Comparison of ENCODE assay signal across 3 mouse cellular contexts in the genomic region with DNA sequence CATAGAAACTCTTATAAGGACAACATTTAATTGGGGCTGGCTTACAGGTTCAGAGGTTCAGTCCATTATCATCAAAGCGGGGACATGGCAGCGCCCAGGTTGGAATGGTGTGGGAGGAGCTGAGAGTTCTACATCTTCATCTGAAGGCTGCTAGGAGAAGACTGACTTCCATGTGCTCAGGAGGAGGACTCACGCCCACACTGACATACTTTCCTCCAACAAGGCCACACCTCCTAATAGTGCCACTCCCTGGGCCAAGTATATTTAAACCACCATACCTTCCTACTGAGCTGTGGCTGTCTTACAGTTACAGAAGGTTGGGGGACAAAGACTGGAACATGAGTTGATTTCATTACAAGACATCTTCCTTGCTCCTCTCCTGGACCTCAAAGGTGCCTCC. TPM values are rescaled to one million over a fixed set of nuclear protein-coding genes. Genes with fewer than 3 reads are reported as not detected.
ATAC-seq lines count a peak whose summit lies in the region.
"Not testable (repeated sequence)": the region's sequence is repeated elsewhere in the genome, so short reads cannot be mapped to it uniquely, and the experiment has no call there.
"Had no signal": no experiment of that assay in that cellular context is flagged by ENCODE, and none has a peak within 500 bp of the region (broad histone marks: within the 10 kb centered on the region; RNA-seq: fewer than 3 reads in every experiment).

No protein-coding gene starts in this region.

- H3K27ac ChIP-seq in intestine, embryonic 15.5 days; intestine, embryonic 16.5 days (ENCODE audit: low read length): not testable (repeated sequence)

- not testable (repeated sequence) for H3K4me1 ChIP-seq in intestine, embryonic 15.5 days (replicated peaks); intestine, embryonic 16.5 days (ENCODE audit: control insufficient read depth, insufficient read depth, low read length)

- not testable (repeated sequence) for H3K4me3 ChIP-seq in intestine, embryonic 15.5 days (replicated peaks); intestine, embryonic 16.5 days (ENCODE audit: low read length)

- not testable (repeated sequence) for H3K36me3 ChIP-seq in intestine, embryonic 15.5 days; intestine, embryonic 16.5 days (ENCODE audit: control insufficient read depth, insufficient read depth, low read length)

- peak; percentile 51 for ATAC-seq in intestine, embryonic 15.5 days
- ATAC-seq in intestine, embryonic 16.5 days: 0 out of 2 replicates have a peak, but pooled peaks have one; percentile 65

- H3K4me2 ChIP-seq in intestine, embryonic 15.5 days (replicated peaks); intestine, embryonic 16.5 days (ENCODE audit: low read depth, low read length): not testable (repeated sequence)

- not testable (repeated sequence) for H3K9me3 ChIP-seq in intestine, embryonic 15.5 days; intestine, embryonic 16.5 days (ENCODE audit: control insufficient read depth, low read length)

- H3K9ac ChIP-seq in intestine, embryonic 15.5 days; intestine, embryonic 16.5 days (ENCODE audit: low read depth, low read length): not testable (repeated sequence)

- 82% methylated on average over 3 of the region's 3 CpGs for WGBS in intestine, embryonic 15.5 days
- WGBS in intestine, embryonic 16.5 days: 71% methylated on average over 3 of the region's 3 CpGs

- H3K27me3 ChIP-seq in intestine, embryonic 15.5 days (replicated peaks); intestine, embryonic 16.5 days (replicated peaks; ENCODE audit: control insufficient read depth, insufficient read depth, low read length): not testable (repeated sequence)

RNA-seq across cellular contexts. Expression of a gene that starts 28.8 kb away (rescaled TPM):
- polyA plus RNA-seq in intestine, embryonic 15.5 days (2015; fragmentation: Nextera tagmentation; extraction: Ambion mirVana): 2.0 and 3.1 TPM in 2 replicates
- 2.0 and 2.4 TPM in 2 replicates for polyA plus RNA-seq in intestine, embryonic 16.5 days (2015; fragmentation: Nextera tagmentation; extraction: Ambion mirVana)

RNA-seq across cellular contexts. Expression of a gene that starts 34.3 kb away (rescaled TPM):
- 9.6 and 10.3 TPM in 2 replicates for polyA plus RNA-seq in intestine, embryonic 15.5 days (2015; fragmentation: Nextera tagmentation; extraction: Ambion mirVana)
- 8.1 TPM in 2 replicates for polyA plus RNA-seq in intestine, embryonic 16.5 days (2015; fragmentation: Nextera tagmentation; extraction: Ambion mirVana)
- polyA plus RNA-seq: G1E had no signal

RNA-seq across cellular contexts. Expression of a gene that starts 48.4 kb away (rescaled TPM):
- polyA plus RNA-seq in intestine, embryonic 15.5 days (2015; fragmentation: Nextera tagmentation; extraction: Ambion mirVana): 15.6 and 17.4 TPM in 2 replicates
- polyA plus RNA-seq in intestine, embryonic 16.5 days (2015; fragmentation: Nextera tagmentation; extraction: Ambion mirVana): 15.8 and 17.1 TPM in 2 replicates
